Mouse (Mus musculus) forelimb bud, embryonic 11.5 days (tissue): ENCODE measurements around the gene Endod1.

Experiments used
- DNase-seq: peaks from one replicate; pipeline ENCODE4 v3.0.0-alpha.2; 2012; ENCODE audit warnings: low read depth, low spot score

Gene Endod1

GRCm38 (mm10) chr9:14381353-14382055 lies at the start of gene Endod1:
Gene Endod1, minus strand, starts transcription at chr9:14381507.
- DNase-seq, result peak; percentile 16

DNA sequence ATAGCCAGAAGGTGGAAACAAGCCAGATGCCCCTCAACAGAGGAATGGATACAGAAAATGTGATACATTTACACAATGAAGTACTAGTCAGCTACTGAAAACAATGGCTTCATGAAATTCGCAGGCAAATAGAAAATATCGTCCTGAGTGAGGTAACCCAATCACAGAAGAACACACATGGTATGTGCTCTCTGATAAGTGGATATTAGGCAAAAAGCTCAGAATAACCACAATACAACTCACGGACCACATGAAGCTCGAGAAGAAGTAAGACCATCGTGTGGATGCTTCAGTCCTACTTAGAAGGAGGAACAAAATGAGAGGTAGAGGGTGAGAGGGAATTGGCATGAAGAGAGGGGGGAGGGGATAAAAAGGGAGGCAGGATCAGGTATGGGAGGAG lies 27.8 kb upstream of the Endod1 start:
- DNase-seq, result no peak

- DNase-seq, result no peak
Measured at GRCm38 (mm10) chr9:14408044-14408443, 26.7 kb upstream of the Endod1 start.

GRCm38 (mm10) chr9:14406056-14406455 lies 24.7 kb upstream of the Endod1 start:
- DNase-seq, result no peak

- no peak for DNase-seq
Measured at GRCm38 (mm10) chr9:14402099-14402498, 20.8 kb upstream of the Endod1 start.

DNA sequence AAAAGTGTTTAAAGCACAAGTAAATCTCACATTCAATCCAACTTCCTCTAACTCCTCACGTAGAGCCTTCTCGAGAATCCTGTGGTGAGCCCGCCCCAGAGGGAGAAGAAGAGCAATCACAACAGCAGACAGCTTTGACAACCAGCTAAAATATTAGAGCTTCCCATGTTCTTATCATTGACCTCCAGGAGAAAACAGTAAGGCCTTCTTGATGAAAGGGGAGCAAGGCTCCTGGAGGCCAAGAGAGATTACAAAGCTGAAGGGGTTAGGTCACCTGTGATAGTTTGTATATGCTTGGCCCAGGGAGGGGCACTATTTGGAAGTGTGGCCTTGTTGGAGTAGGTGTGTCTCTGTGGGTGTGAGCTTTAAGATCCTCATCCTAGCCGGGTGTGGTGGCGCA lies 19.1 kb upstream of the Endod1 start:
- DNase-seq, result no peak

DNA sequence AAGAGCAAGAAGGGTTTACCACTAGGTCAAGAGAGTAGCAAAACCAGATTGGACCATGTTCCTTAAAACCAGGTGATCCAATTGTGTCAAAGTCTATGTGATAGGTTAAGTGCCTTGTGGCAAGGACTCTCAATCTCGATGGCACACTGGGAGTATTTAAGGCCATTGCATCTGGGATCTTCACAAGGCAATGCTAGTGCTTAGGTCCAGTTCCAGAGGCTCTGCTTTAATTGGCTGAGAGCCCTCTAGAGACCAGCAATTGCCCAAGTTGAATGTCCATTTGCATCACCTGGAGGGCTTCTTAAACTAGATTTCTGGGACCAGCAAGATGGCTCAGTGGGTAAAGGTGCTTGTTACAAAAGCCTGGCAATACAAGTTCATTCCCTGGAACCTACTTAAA lies 17.6 kb upstream of the Endod1 start:
- DNase-seq, result no peak

- no peak for DNase-seq
Measured at GRCm38 (mm10) chr9:14398084-14398483, 16.8 kb upstream of the Endod1 start.

- DNase-seq, result no peak
Measured at GRCm38 (mm10) chr9:14397449-14397819, 16.1 kb upstream of the Endod1 start.

DNA sequence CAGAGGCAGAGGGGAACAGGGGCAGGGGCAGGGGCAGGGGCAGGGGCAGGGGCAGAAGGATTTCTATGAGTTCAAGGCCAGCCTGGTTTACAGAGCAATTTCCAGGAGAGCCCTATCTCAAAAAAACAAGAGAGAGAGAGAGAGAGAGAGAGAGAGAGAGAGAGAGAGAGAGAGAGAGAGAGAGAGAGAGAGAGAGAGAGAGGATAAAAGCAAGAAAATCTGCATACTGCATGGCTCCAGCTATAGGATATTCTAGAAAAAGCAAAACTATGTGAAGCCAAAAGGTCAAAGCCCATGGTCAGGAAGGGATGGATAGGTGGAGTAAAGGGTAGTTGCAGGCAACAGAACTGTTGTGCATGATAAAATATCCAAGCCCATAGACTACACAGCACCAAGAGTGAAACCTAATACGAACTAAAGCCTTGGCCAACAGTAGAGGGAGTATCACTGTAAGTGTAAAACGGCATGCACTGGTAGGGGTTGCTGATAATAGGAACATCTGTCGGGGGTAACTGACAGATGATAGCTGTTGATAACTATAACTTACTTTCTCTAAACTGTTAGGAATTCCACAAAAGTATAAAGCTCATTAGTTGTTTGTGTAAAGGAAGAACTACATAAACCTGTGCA lies 15.6 kb upstream of the Endod1 start:
- DNase-seq, result no peak

DNA sequence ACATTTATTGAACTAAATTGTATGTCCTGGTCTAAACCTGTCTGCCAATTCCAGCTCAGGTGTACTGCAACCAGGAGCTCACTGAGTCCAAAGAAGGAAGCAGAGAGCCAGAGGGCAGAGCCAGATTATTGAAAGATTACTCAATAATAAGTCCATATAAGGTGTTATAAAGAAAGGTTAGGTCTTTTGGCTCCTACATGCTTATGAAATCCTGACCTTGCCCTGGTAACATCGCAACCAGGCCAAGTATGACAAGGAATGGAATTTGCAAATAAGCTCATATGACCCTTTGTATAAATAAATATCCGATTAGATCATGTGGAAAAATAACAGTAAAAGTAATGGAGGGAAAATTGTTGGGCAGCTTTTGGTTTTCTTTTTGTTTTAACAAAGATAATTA lies 14.8 kb upstream of the Endod1 start:
- no peak for DNase-seq

DNA sequence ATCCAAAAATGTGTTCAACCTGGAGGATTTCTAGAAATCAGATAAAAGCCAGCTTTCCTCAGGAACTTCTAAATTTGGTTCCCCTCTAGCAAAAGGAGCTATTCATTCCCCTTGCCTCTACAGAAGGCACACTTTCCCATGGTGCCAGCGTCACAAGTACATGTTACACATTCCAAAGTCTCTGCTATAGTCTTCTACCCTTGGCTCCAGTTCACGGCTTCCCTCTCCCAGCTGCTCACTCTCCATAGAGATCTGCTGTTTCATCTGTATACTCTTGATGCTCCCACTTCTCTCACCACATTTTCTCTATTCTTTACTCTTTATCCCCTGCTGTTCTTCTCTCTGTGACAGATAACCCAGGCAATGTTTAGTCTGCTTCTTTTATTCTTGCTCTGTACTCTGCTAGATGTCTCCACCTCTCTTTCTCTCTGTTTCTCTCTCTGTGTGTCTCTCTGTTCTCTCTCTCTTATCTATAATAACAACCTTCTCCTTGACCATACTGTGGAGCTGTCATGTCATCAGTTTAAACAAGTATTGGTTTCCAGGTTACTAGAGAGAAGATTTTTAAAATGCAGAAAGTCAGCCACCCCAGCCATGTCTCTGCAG lies 13.8 kb upstream of the Endod1 start:
- DNase-seq, result no peak

- DNase-seq, result no peak
Measured at GRCm38 (mm10) chr9:14391841-14392318, 10.6 kb upstream of the Endod1 start.

DNA sequence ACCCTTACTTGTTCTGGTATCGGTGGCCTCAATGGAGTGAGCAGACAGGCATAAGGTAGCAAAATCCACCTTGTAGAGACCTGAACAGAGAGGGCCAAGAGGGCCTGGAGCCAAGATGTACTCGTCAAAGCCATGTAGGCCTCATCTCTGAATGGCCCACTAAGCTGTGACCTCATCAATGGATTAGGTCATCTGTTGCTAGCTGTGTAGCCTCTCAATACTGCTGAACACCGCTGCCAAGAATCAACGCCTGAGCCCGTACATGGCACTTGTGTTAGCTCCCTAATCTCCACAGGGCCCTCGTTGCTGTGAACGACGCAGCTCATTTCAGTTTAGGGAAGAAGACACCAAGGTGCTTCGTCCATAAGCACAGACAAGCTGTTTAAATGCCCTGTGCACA lies 10.0 kb upstream of the Endod1 start:
- DNase-seq, result no peak

- no peak for DNase-seq
Measured at GRCm38 (mm10) chr9:14390278-14390677, 9.0 kb upstream of the Endod1 start.

DNA sequence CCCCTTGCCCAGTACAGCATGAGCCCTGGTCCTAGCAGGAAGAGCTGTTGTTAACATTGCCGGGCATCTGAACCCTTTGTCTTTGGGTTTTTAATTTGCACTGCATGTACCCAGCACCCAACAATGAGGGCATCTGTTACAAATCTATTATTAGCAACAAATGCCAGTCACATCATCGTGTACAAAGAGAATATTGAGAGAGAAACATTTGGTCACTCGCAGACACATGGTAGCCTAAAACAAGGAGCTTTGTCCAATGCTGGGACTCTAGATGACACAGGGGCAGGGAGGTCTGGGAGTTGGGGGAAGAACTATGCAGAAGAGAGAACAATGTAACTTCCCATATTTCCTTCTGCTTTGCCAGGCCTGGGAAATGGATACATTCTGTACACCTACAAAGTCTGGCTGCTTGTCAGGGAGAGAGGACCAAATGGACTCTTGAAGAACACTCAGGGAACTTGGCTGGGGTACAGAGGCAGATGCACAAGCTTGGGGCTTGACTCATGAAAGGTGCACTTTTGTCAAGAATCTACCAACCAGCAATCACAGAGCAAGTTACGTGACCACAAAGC lies 7.8 kb upstream of the Endod1 start:
- DNase-seq, result no peak

- no peak for DNase-seq
Measured at GRCm38 (mm10) chr9:14388001-14388400, 6.7 kb upstream of the Endod1 start.

- DNase-seq, result no peak
Measured at GRCm38 (mm10) chr9:14386831-14387230, 5.5 kb upstream of the Endod1 start.

- no peak for DNase-seq
Measured at GRCm38 (mm10) chr9:14385665-14386064, 4.4 kb upstream of the Endod1 start.

GRCm38 (mm10) chr9:14383186-14383920 lies 2.0 kb upstream of the Endod1 start:
- DNase-seq, result no peak

DNA sequence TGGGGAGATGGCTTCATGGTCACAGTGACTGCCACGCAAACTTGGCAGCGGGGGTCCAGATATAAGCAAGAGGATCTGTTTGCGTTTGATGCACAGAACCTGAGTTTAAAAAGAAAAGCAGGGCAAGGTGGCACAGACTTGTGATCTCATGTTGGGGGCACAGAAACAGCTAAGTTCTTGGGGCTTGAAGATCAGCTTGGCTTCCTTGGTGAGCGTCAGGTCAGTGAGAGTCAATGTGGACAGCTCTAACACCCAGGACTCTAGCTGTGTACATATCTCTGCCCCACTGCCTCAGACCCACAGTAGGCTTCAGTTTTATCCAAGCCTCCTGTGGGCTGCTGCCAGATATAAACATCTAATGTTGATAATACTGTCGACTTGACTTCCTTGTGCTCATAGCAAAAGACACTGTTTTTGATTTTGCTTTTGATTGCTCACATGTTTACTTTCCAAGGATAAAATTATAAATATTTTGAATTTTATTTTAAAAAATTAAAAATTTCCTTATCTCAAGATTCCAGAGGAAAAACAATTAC lies 1.0 kb upstream of the Endod1 start:
- no peak for DNase-seq
